8 mouse cellular contexts compared by ENCODE assay signal in genomic region chr11:54112920-54113319, GRCm38 (mm10). TPM values are rescaled to one million over a fixed set of nuclear protein-coding genes. Genes with fewer than 3 reads are reported as not detected.
A peak's percentile ranks its signal among the peaks of the same experiment; 100 is the strongest.
DNase-seq lines count a peak whose midpoint lies in the region; ATAC-seq lines count a peak whose summit lies in the region.

No protein-coding gene starts in this region.

- peak; percentile 97 for DNase-seq in adrenal gland, adult (ENCODE audit: inconsistent age in 2 of 2, low spot score in 1 of 2)
- DNase-seq in embryo, embryonic 10 days (ENCODE audit: low spot score) = peak; percentile 91
- DNase-seq in gastrocnemius, postnatal 14 days = peak; percentile 96
- DNase-seq in intestine, embryonic 14.5 days (ENCODE audit: low spot score) = peak; percentile 89
- DNase-seq in left cerebral cortex, adult 9 months (ENCODE audit: low spot score in 2 of 2) = peak; percentile 89 to 90
- DNase-seq in right cerebral cortex, postnatal 14 days = peak; percentile 79

- no peaks in the 10 kb centered on the region for H3K79me2 ChIP-seq in macrophage (ENCODE audit: inconsistent target)

- H3K4me3 ChIP-seq in intestine, embryonic 14.5 days (ENCODE audit: low read depth, low read length) = 0 out of 2 replicates have a peak overlapping the region, but pooled peaks have one; percentile 7
- H3K4me3 ChIP-seq in macrophage (ENCODE audit: inconsistent target) = no peak overlapping the region

- ATAC-seq in intestine, embryonic 14.5 days (replicated peaks; ENCODE audit: low FRiP score, low TSS enrichment, low read depth) = peak; percentile 98
- no peak for ATAC-seq in inflammation-experienced regulatory T-cells, adult 6 months

- H3K36me3 ChIP-seq in intestine, embryonic 14.5 days (ENCODE audit: control insufficient read depth, insufficient read depth, low read length) = peaks cover 24% of the 10 kb centered on the region; the same call in 1 of the 2 replicates
- no peaks in the 10 kb centered on the region for H3K36me3 ChIP-seq in macrophage (ENCODE audit: inconsistent target)

- no peaks in the 10 kb centered on the region for H3K9me3 ChIP-seq in intestine, embryonic 14.5 days (ENCODE audit: control insufficient read depth, low read length)

- no peaks in the 10 kb centered on the region for H3K27me3 ChIP-seq in intestine, embryonic 14.5 days (replicated peaks; ENCODE audit: control insufficient read depth, insufficient read depth, low read length)

- peaks cover 22% of the 10 kb centered on the region for H3K4me1 ChIP-seq in intestine, embryonic 14.5 days (replicated peaks; ENCODE audit: control insufficient read depth, insufficient read depth, low read length)

- peak overlapping the region; percentile 41 for H3K4me2 ChIP-seq in intestine, embryonic 14.5 days (ENCODE audit: low read length)

- WGBS in intestine, embryonic 14.5 days = 1% methylated on average over 10 of the region's 10 CpGs
- 6% methylated on average over 10 of the region's 10 CpGs for WGBS in macrophage (ENCODE audit: missing documents)

- intact Hi-C loops in gastrocnemius, postnatal 14 days (cut with DNase I; ENCODE audit: low total_unique reads) = no loop called here

- peak overlapping the region; percentile 89 for H3K27ac ChIP-seq in intestine, embryonic 14.5 days (ENCODE audit: low read depth)
- H3K27ac ChIP-seq in macrophage = peak overlapping the region; percentile 35

- peak overlapping the region; percentile 40 for H3K9ac ChIP-seq in intestine, embryonic 14.5 days (ENCODE audit: low read length)

RNA-seq across cellular contexts. Expression of gene P4ha2, which starts 13.0 kb away (rescaled TPM):
- total RNA-seq in gastrocnemius, postnatal 14 days (2021) = 10 to 100 TPM; 19.9 to 21.2 TPM
- 38.7 and 44.4 TPM in 2 replicates for polyA plus RNA-seq in intestine, embryonic 14.5 days (2014; fragmentation: Nextera tagmentation; extraction: Ambion mirVana)
- 10 to 100 TPM in 12 of 26 experiments, 1 to 10 TPM in 14; 1.3 to 33.9 (median 9.6) TPM for total RNA-seq in macrophage (2018; cell fraction: chromatin; rRNA removed)
- 10 to 100 TPM in 2 of 26 experiments, 1 to 10 TPM in 24; 2.6 to 10.9 (median 5.4) TPM for total RNA-seq in macrophage (2018; cell fraction: cytosol; rRNA removed)
- 10 to 100 TPM in 10 of 26 experiments, 1 to 10 TPM in 16; 4.3 to 32.0 (median 8.7) TPM for total RNA-seq in macrophage (2018; cell fraction: nucleus; rRNA removed)
- 8.3 to 15.6 TPM (median 11.6 TPM) in 3 replicates for polyA plus RNA-seq in macrophage (2018)
- polyA plus RNA-seq in inflammation-experienced regulatory T-cells, adult 6 months (2017; shearing (Covaris generic)) = not detected

RNA-seq across cellular contexts. Expression of gene Pdlim4, which starts 44.1 kb away (rescaled TPM):
- total RNA-seq in gastrocnemius, postnatal 14 days (2021) = 10 to 100 TPM; 15.6 to 18.8 TPM
- 48.2 and 59.5 TPM in 2 replicates for polyA plus RNA-seq in intestine, embryonic 14.5 days (2014; fragmentation: Nextera tagmentation; extraction: Ambion mirVana)
- 10 to 100 TPM; 13.2 to 89.9 (median 45.3) TPM for total RNA-seq in macrophage (2018; cell fraction: chromatin; rRNA removed)
- 10 to 100 TPM; 32.2 to 67.7 (median 41.7) TPM for total RNA-seq in macrophage (2018; cell fraction: cytosol; rRNA removed)
- 10 to 100 TPM; 15.0 to 75.9 (median 36.0) TPM for total RNA-seq in macrophage (2018; cell fraction: nucleus; rRNA removed)
- 33.9 to 78.0 TPM (median 67.8 TPM) in 3 replicates for polyA plus RNA-seq in macrophage (2018)
- 1 to 10 TPM in 1 of 3 experiments, under 1 TPM in 2; 0.49 to 1.1 (median 0.50) TPM for polyA plus RNA-seq in inflammation-experienced regulatory T-cells, adult 6 months (2017; shearing (Covaris generic))

Comparison
In these comparisons a context has a peak if more than half of its experiments do, and no peak if none do; other contexts are left out.
1. RNA of gene Pdlim4, which starts 44.1 kb away (polyA plus RNA-seq): 48.2 to 59.5 TPM in intestine, embryonic 14.5 days and 33.9 to 78.0 TPM in macrophage; 0.49 to 1.1 TPM in inflammation-experienced regulatory T-cells, adult 6 months; every median in the first group is over 10 times any median in the second.
2. Peak in every context shown above with its lines, with median percentiles within 50 percentile points of each other: DNase-seq.